Mouse (Mus musculus) induced T-regulatory cell, adult 2 months (primary cell): ENCODE results near the gene Tcstv3.
"Not testable (repeated sequence)": the region's sequence is repeated elsewhere in the genome, so short reads cannot be mapped to it uniquely, and the experiment has no call there.

Source experiments
- DNase-seq: peaks from one replicate; pipeline ENCODE4 v3.0.0-alpha.2; 2012; ENCODE audit warnings: low read depth

Tcstv3 gene

GRCm38 (mm10) chr13:120316578-120316977, at the start of gene Tcstv3:
TSS of gene Tcstv3 (plus strand) at chr13:120316878.
- DNase-seq, result not testable (repeated sequence)

DNA sequence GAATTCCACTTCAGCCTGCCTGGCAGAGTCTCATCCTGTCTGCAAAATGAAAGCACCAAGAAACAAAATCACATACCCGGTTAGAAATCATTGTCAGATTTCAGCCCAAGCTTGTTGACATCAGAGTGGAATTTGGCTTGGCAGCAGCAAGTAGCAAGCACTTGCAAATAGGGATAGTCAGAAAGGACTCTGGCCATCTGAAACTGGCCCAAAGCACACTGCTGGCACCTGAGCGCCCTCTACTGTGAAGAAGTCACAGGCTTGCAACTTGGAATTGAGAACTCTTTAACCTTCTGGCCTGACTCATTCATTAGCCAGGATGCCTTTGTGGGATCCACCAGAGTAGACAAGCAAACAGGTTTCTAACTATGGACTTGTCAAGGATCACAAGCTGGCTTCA, 38.8 kb upstream of the Tcstv3 start:
- DNase-seq, result not testable (repeated sequence)

GRCm38 (mm10) chr13:120278784-120279183, 37.9 kb upstream of the Tcstv3 start:
- DNase-seq, result no peak

GRCm38 (mm10) chr13:120299324-120299894, 17.3 kb upstream of the Tcstv3 start:
- peak; percentile 47 for DNase-seq

DNA sequence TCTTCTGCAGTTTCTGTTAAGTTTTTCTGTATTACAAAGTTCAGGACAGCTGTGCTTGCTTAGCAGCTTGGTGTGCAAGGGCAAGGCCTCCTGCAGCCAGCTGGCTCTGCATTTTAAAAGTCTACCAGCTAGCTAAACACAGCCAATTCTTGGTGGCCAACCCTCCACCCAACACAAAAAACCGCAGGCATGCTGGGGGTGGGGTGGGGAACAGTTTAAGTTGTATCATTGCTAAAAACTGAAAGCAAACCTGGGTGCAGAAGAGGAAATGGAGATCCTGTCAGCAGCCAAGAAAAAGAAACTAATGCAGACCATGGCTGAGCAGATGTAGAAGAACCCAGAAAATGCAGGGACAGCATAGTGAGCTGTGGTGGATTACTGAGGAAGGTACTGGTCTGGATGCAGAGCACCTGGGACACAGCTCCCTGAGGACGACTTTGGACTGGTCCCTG, 16.7 kb upstream of the Tcstv3 start, which contains the start of gene BC147527:
Gene BC147527, plus strand, starts transcription at position 402 of the 452 bp plus-strand sequence.
- peak; percentile 84 for DNase-seq

DNA sequence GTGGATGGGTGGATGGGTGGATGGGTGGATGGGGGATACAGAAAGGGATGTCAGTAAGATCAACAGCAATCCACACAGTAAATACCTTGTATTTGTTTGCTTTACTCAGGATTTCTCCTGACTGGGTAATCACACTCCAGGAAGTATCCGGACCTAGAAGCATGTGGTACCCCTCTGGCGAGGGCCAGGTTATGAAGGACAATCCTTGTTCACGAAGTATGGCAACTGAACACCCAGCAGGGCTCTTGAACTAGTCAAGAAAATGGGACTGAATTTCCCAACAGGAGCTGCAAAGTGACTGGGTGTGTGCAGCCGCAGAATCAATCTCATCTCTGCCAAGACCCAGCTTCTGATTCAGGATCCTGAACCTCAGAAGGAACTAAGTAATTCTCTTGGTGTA, 15.8 kb upstream of the Tcstv3 start:
- peak; percentile 20 for DNase-seq

DNA sequence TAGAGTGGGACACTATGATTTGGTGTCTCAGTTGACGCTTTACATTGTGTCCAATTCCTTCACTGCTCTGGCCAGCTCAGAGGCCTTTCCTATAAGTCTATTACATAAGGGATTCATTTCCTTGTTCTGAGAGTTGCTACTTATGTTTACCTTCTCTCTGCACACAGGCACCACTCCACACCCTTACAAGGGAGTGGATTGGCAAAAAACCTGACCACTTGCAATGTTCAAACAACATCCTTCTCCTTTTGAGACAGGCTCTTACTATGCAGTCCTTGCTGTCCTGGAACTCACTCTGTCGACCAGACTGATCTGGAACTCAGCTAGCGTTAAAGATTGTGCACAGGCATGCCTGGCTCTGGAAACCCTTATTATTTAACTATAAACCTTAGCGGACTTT, 5.9 kb upstream of the Tcstv3 start:
- DNase-seq, result no peak

GRCm38 (mm10) chr13:120313584-120313983, 3.1 kb upstream of the Tcstv3 start:
- peak; percentile 72 for DNase-seq

GRCm38 (mm10) chr13:120320183-120320582, 3.5 kb downstream of the Tcstv3 start:
- DNase-seq, result no peak

- no peak for DNase-seq
Observed at GRCm38 (mm10) chr13:120320721-120321120, 4.0 kb downstream of the Tcstv3 start.
